In genomic region chr3:105521639-105522038, GRCm38 (mm10) we compare ENCODE assay signal across 15 mouse cellular contexts.
DNase-seq lines count a peak whose midpoint lies in the region; ATAC-seq and TF ChIP-seq lines count a peak whose summit lies in the region.
"Had no signal": no experiment of that assay in that cellular context is flagged by ENCODE, and none has a peak within 500 bp of the region (broad histone marks: within the 10 kb centered on the region; RNA-seq: fewer than 3 reads in every experiment).

No protein-coding gene starts in this region.

- H3K4me1 ChIP-seq in heart, embryonic 11.5 days (ENCODE audit: control insufficient read depth, insufficient read depth, low read length) = peaks cover 15% of the 10 kb centered on the region
- peaks cover 14% of the 10 kb centered on the region for H3K4me1 ChIP-seq in heart, embryonic 16.5 days (ENCODE audit: control insufficient read depth, insufficient read depth, low read length)
- H3K4me1 ChIP-seq in olfactory bulb, adult 2 months (ENCODE audit: control insufficient read depth, insufficient read depth, low read length) = peaks cover 11% of the 10 kb centered on the region
- no peaks in the 10 kb centered on the region for H3K4me1 ChIP-seq in lung, postnatal 0 days (ENCODE audit: insufficient read depth, low read depth, low read length)
- H3K4me1 ChIP-seq: embryonic facial prominence, embryonic 10.5 days; stomach, embryonic 15.5 days had no signal

- no peak for TF ChIP-seq EP300 in lung, postnatal 0 days (IDR thresholded peaks at IDR 0.05)

- 0 out of 2 replicates have a peak, but pooled peaks have one; percentile 18 for ATAC-seq in heart, embryonic 11.5 days (replicated peaks; ENCODE audit: insufficient number of reproducible peaks, low FRiP score, low TSS enrichment)
- ATAC-seq in heart, embryonic 16.5 days (replicated peaks; ENCODE audit: extremely low read depth, insufficient read depth, low FRiP score) = no peak
- ATAC-seq in lung, postnatal 0 days = no peak
- ATAC-seq: CD4-positive, CD25-positive, alpha-beta regulatory T cell, adult 4 months had no signal

- H3K27me3 ChIP-seq in heart, embryonic 11.5 days (ENCODE audit: control insufficient read depth, insufficient read depth, low read length) = no peaks in the 10 kb centered on the region
- no peaks in the 10 kb centered on the region for H3K27me3 ChIP-seq in heart, embryonic 16.5 days (ENCODE audit: control insufficient read depth, insufficient read depth, low read length)
- H3K27me3 ChIP-seq in lung, postnatal 0 days (replicated peaks; ENCODE audit: insufficient read depth, low read length) = no peaks in the 10 kb centered on the region
- H3K27me3 ChIP-seq: stomach, embryonic 15.5 days had no signal

- H3K27ac ChIP-seq in heart, embryonic 11.5 days (ENCODE audit: low read depth, low read length) = 0 out of 2 replicates have a peak overlapping the region, but pooled peaks have one; percentile 15
- peak overlapping the region; percentile 91 for H3K27ac ChIP-seq in layer of hippocampus, adult 2 months
- H3K27ac ChIP-seq in heart, embryonic 16.5 days (ENCODE audit: low read length) = peak overlapping the region; percentile 70
- peak overlapping the region; percentile 93 for H3K27ac ChIP-seq in olfactory bulb, adult 2 months (ENCODE audit: insufficient read depth, low read depth, low read length)
- H3K27ac ChIP-seq in lung, postnatal 0 days (ENCODE audit: low read length) = no peak overlapping the region
- H3K27ac ChIP-seq: embryonic facial prominence, embryonic 10.5 days; stomach, embryonic 15.5 days had no signal

- H3K36me3 ChIP-seq in heart, embryonic 11.5 days (ENCODE audit: control insufficient read depth, insufficient read depth, low read length) = no peaks in the 10 kb centered on the region
- no peaks in the 10 kb centered on the region for H3K36me3 ChIP-seq in heart, embryonic 16.5 days (ENCODE audit: control insufficient read depth, insufficient read depth)
- H3K36me3 ChIP-seq in lung, postnatal 0 days (ENCODE audit: insufficient read depth, low read length) = no peaks in the 10 kb centered on the region
- H3K36me3 ChIP-seq: embryonic facial prominence, embryonic 10.5 days; stomach, embryonic 15.5 days had no signal

- H3K9me3 ChIP-seq in heart, embryonic 11.5 days (replicated peaks; ENCODE audit: control insufficient read depth, low read length) = no peaks in the 10 kb centered on the region
- no peaks in the 10 kb centered on the region for H3K9me3 ChIP-seq in heart, embryonic 16.5 days (replicated peaks; ENCODE audit: control insufficient read depth, low read length)
- H3K9me3 ChIP-seq in lung, postnatal 0 days (ENCODE audit: low read length) = no peaks in the 10 kb centered on the region
- H3K9me3 ChIP-seq: embryonic facial prominence, embryonic 10.5 days; stomach, embryonic 15.5 days had no signal

- no peak for DNase-seq in heart, postnatal 25 days (ENCODE audit: low spot score)
- DNase-seq in layer of hippocampus, adult 2 months (ENCODE audit: low spot score in 2 of 2) = no peak
- DNase-seq in layer of hippocampus, adult 11-12 months (ENCODE audit: low spot score) = no peak
- DNase-seq in lung, postnatal 0 days (ENCODE audit: low spot score) = no peak
- DNase-seq: kidney, postnatal 25 days; spleen, adult 18-20 months; thymus, postnatal 14 days had no signal

- H3K4me3 ChIP-seq in heart, embryonic 11.5 days (ENCODE audit: low read depth, low read length) = no peak overlapping the region
- H3K4me3 ChIP-seq in layer of hippocampus, adult 2 months = peak overlapping the region; percentile 31; the same call in 1 of the 2 replicates
- H3K4me3 ChIP-seq in heart, embryonic 16.5 days (ENCODE audit: low read length) = no peak overlapping the region
- no peak overlapping the region for H3K4me3 ChIP-seq in olfactory bulb, adult 2 months (ENCODE audit: insufficient read depth, low read depth, low read length)
- no peak overlapping the region for H3K4me3 ChIP-seq in lung, postnatal 0 days (ENCODE audit: low read depth, low read length)
- H3K4me3 ChIP-seq: embryonic facial prominence, embryonic 10.5 days; erythroblast, embryonic 14.5 days; stomach, embryonic 15.5 days had no signal

- TF ChIP-seq POLR2A in olfactory bulb, adult 2 months (IDR thresholded peaks at IDR 0.05; ENCODE audit: insufficient read depth, low read depth, low read length) = no peak

- no peak for TF ChIP-seq CTCF in layer of hippocampus, adult 2 months (conservative IDR thresholded peaks at IDR 0.05)
- no peak for TF ChIP-seq CTCF in olfactory bulb, adult 2 months (IDR thresholded peaks at IDR 0.05; ENCODE audit: insufficient read depth, low read depth, low read length)
- TF ChIP-seq CTCF in lung, postnatal 0 days (IDR thresholded peaks at IDR 0.05) = no peak

- intact Hi-C loops in heart, postnatal 25 days (cut with DNase I) = no loop called here

- H3K4me2 ChIP-seq in heart, embryonic 11.5 days = peak overlapping the region; percentile 41
- peak overlapping the region; percentile 50; the same call in 1 of the 2 replicates for H3K4me2 ChIP-seq in heart, embryonic 16.5 days (ENCODE audit: low read depth, low read length)
- H3K4me2 ChIP-seq in lung, postnatal 0 days (replicated peaks; ENCODE audit: low read depth, low read length) = no peak overlapping the region
- H3K4me2 ChIP-seq: lung, embryonic 14.5 days; stomach, embryonic 15.5 days had no signal

- no peak overlapping the region for H3K9ac ChIP-seq in heart, embryonic 11.5 days (ENCODE audit: low read depth, low read length)
- no peak overlapping the region for H3K9ac ChIP-seq in heart, embryonic 16.5 days (ENCODE audit: low read length)
- no peak overlapping the region for H3K9ac ChIP-seq in lung, postnatal 0 days (replicated peaks; ENCODE audit: low read depth)
- H3K9ac ChIP-seq: lung, embryonic 14.5 days; stomach, embryonic 15.5 days had no signal

- WGBS in heart, embryonic 11.5 days (ENCODE audit: insufficient replicate concordance) = 66% methylated on average over 4 of the region's 4 CpGs
- 45% methylated on average over 4 of the region's 4 CpGs for WGBS in heart, embryonic 16.5 days
- WGBS in olfactory bulb, adult 2 months = 63% methylated on average over 4 of the region's 4 CpGs
- WGBS in lung, postnatal 0 days = 88% methylated on average over 4 of the region's 4 CpGs
